Mouse (Mus musculus) heart, adult 2 months (tissue): Measurements from ENCODE around the gene Dnajc15.

Source experiments
- CTCF ChIP-seq: fragments of 200-600 bp; IDR thresholded peaks from 2 replicates; pipeline ENCODE4 v1.8.1; 2022; ENCODE audit warnings: antibody characterized with exemption, mild to moderate bottlenecking, moderate library complexity
- EP300 ChIP-seq: fragments of 200-500 bp; IDR thresholded peaks from 2 replicates; pipeline ENCODE4 v1.6.1; 2011; ENCODE audit warnings: low read depth, low read length, control low read depth; ENCODE audit not compliant: insufficient read depth
- POLR2A ChIP-seq: fragments of 200-500 bp; IDR thresholded peaks from 2 replicates; pipeline ENCODE4 v1.6.1; 2011; ENCODE audit warnings: mild to moderate bottlenecking, low read depth, low read length, control low read depth; ENCODE audit not compliant: insufficient read depth

- no peak for TF ChIP-seq EP300
- TF ChIP-seq CTCF: no peak
- no peak for TF ChIP-seq POLR2A
These were observed 45.3 kb downstream of the Dnajc15 start for GRCm38 (mm10) chr14:77829673-77830072.
